Mouse (Mus musculus): ENCODE measurements at regions not wholly inside any gene's neighbourhood (a gene's known extent, or its start where the extent isn't known, plus 50 kb on each side); places are given as distances from the start of the nearest gene placed in this dataset.
"Not testable (repeated sequence)": the region's sequence is repeated elsewhere in the genome, so short reads cannot be mapped to it uniquely, and the experiment has no call there.

- Histone ChIP-seq H3K27ac (no peak overlapping the region), H3K9me3 (no peaks in the 10 kb centered on the region), H3K27me3 (no peaks in the 10 kb centered on the region), H3K9ac (no peak overlapping the region), H3K4me3 (no peak overlapping the region), H3K36me3 (no peaks in the 10 kb centered on the region), H3K4me2 (replicated peaks) (no peak overlapping the region), H3K4me1 (no peaks in the 10 kb centered on the region)
- 24% methylated on average over 12 of the region's 12 CpGs for WGBS
- no peak for ATAC-seq (ENCODE audit: insufficient number of reproducible peaks, insufficient read depth, low FRiP score, low TSS enrichment)
These were observed 142.7 kb upstream of the Gnai1 start for GRCm38 (mm10) chr5:18502831-18503230.

DNA sequence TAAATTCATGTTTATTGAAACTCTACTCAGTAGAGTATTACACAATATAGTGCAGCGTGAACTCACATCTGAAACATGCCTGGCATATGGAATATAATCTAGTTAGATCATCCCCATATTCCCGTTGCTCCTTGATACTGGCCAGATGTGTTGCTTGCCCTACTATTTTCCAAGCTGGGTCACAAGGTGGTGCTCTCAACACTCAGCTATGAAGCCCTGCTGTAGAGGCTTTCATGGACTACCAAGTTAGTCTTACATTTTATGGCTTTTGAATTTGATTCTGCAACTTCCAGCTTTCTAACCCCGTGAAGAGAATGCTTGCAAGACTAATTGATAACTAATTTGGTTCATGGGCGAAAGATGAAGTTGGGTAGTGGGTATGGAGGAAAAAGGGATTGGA lies 134.2 kb upstream of the Gnai1 start:
- no peak overlapping the region for H3K4me3 ChIP-seq
- H3K9ac ChIP-seq = no peak overlapping the region
- H3K36me3 ChIP-seq = no peaks in the 10 kb centered on the region
- WGBS = 67% methylated on average over 4 of the region's 4 CpGs
- H3K27me3 ChIP-seq = no peaks in the 10 kb centered on the region
- no peak for ATAC-seq (ENCODE audit: insufficient number of reproducible peaks, insufficient read depth, low FRiP score, low TSS enrichment)
- H3K4me2 ChIP-seq (replicated peaks) = no peak overlapping the region
- H3K9me3 ChIP-seq = no peaks in the 10 kb centered on the region
- H3K4me1 ChIP-seq = no peaks in the 10 kb centered on the region
- no peak overlapping the region for H3K27ac ChIP-seq

GRCm38 (mm10) chr5:18489709-18490108 lies 129.6 kb upstream of the Gnai1 start:
- H3K4me2 ChIP-seq (replicated peaks) = no peak overlapping the region
- H3K4me1 ChIP-seq = no peaks in the 10 kb centered on the region
- WGBS = 89% methylated on average over 3 of the region's 3 CpGs

GRCm38 (mm10) chr5:18487076-18487772 lies 127.1 kb upstream of the Gnai1 start:
- Histone ChIP-seq H3K4me3 (no peak overlapping the region), H3K27ac (no peak overlapping the region), H3K4me2 (replicated peaks) (no peak overlapping the region), H3K9ac (no peak overlapping the region), H3K9me3 (no peaks in the 10 kb centered on the region), H3K27me3 (no peaks in the 10 kb centered on the region), H3K4me1 (no peaks in the 10 kb centered on the region), H3K36me3 (no peaks in the 10 kb centered on the region)
- no peak for ATAC-seq (ENCODE audit: insufficient number of reproducible peaks, insufficient read depth, low FRiP score, low TSS enrichment)
- 53% methylated on average over 1 of the region's 1 CpGs for WGBS

More at GRCm38 (mm10) chr5:18489709-18490108, 129.6 kb upstream of the Gnai1 start:
- Histone ChIP-seq H3K4me3 (no peak overlapping the region), H3K9me3 (no peaks in the 10 kb centered on the region), H3K9ac (no peak overlapping the region), H3K36me3 (no peaks in the 10 kb centered on the region), H3K27ac (no peak overlapping the region), H3K27me3 (no peaks in the 10 kb centered on the region)
- no peak for ATAC-seq (ENCODE audit: insufficient number of reproducible peaks, insufficient read depth, low FRiP score, low TSS enrichment)

DNA sequence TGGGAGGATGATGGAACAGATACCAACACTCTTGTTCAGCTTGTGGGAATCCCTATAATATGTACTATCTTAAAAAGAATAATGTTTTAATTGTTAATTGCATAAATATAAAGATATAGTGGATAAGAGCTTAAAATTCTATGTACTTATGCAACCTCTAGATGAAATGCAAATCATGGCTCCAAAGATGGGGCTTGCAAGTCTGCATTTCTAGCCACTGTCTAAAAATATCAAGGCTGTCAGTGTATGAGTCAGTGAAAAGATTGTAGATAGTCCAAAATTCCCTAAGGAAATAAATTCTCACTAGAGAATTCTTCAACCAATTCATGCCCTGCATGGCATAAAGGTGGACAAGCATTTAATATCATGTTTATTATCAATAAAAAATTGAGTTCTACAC lies 124.2 kb upstream of the Gnai1 start:
- H3K9me3 ChIP-seq = no peaks in the 10 kb centered on the region
- no peak for ATAC-seq (ENCODE audit: insufficient number of reproducible peaks, insufficient read depth, low FRiP score, low TSS enrichment)
- H3K27ac ChIP-seq = no peak overlapping the region
- no peaks in the 10 kb centered on the region for H3K27me3 ChIP-seq
- H3K36me3 ChIP-seq = no peaks in the 10 kb centered on the region
- no peak overlapping the region for H3K9ac ChIP-seq
- H3K4me3 ChIP-seq = no peak overlapping the region
- no peak overlapping the region for H3K4me2 ChIP-seq (replicated peaks)
- H3K4me1 ChIP-seq = no peaks in the 10 kb centered on the region

GRCm38 (mm10) chr5:18478420-18478819 lies 118.3 kb upstream of the Gnai1 start:
- no peaks in the 10 kb centered on the region for H3K27me3 ChIP-seq
- H3K9me3 ChIP-seq = no peaks in the 10 kb centered on the region
- no peak for ATAC-seq (ENCODE audit: insufficient number of reproducible peaks, insufficient read depth, low FRiP score, low TSS enrichment)
- no peak overlapping the region for H3K27ac ChIP-seq
- 82% methylated on average over 7 of the region's 7 CpGs for WGBS
- H3K4me1 ChIP-seq = no peaks in the 10 kb centered on the region
- H3K4me3 ChIP-seq = no peak overlapping the region
- no peak overlapping the region for H3K9ac ChIP-seq
- no peak overlapping the region for H3K4me2 ChIP-seq (replicated peaks)
- no peaks in the 10 kb centered on the region for H3K36me3 ChIP-seq

- H3K27me3 ChIP-seq = no peaks in the 10 kb centered on the region
- H3K4me1 ChIP-seq = no peaks in the 10 kb centered on the region
- H3K9ac ChIP-seq = no peak overlapping the region
- no peak overlapping the region for H3K4me2 ChIP-seq (replicated peaks)
- no peak for ATAC-seq (ENCODE audit: insufficient number of reproducible peaks, insufficient read depth, low FRiP score, low TSS enrichment)
- H3K4me3 ChIP-seq = no peak overlapping the region
- H3K27ac ChIP-seq = no peak overlapping the region
- WGBS = 88% methylated on average over 6 of the region's 6 CpGs
- H3K9me3 ChIP-seq = no peaks in the 10 kb centered on the region
- no peaks in the 10 kb centered on the region for H3K36me3 ChIP-seq
These were observed 117.3 kb upstream of the Gnai1 start for GRCm38 (mm10) chr5:18477372-18478017.

DNA sequence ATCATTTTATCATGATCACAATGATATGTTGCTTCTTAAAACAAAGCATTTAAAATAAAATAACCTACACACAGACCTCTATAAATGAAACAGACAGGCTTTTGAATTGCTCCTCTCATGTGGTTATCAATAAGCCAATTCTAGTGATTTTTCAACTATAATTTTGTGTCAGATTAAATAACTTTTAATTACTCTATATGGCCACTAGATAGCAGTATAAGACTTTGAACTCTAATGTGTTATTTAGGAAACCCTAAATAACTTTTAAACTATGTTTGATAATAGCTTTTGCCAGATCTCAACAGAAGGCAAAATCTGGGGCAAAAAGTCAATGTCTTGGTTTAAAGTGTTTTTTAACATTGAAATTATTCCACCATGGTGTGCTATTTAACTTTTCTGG lies 112.0 kb upstream of the Gnai1 start:
- no peak for ATAC-seq (ENCODE audit: insufficient number of reproducible peaks, insufficient read depth, low FRiP score, low TSS enrichment)
- no peak overlapping the region for H3K27ac ChIP-seq
- H3K4me2 ChIP-seq (replicated peaks) = no peak overlapping the region
- H3K9ac ChIP-seq = no peak overlapping the region
- H3K36me3 ChIP-seq = no peaks in the 10 kb centered on the region
- H3K4me1 ChIP-seq = no peaks in the 10 kb centered on the region
- H3K27me3 ChIP-seq = no peaks in the 10 kb centered on the region
- H3K4me3 ChIP-seq = no peak overlapping the region
- no peaks in the 10 kb centered on the region for H3K9me3 ChIP-seq

GRCm38 (mm10) chr5:18457771-18458170 lies 97.6 kb upstream of the Gnai1 start:
- no peaks in the 10 kb centered on the region for H3K27me3 ChIP-seq
- no peaks in the 10 kb centered on the region for H3K4me1 ChIP-seq
- no peaks in the 10 kb centered on the region for H3K9me3 ChIP-seq
- H3K27ac ChIP-seq = no peak overlapping the region
- WGBS = 82% methylated on average over 1 of the region's 1 CpGs
- H3K4me3 ChIP-seq = no peak overlapping the region
- ATAC-seq (ENCODE audit: insufficient number of reproducible peaks, insufficient read depth, low FRiP score, low TSS enrichment) = no peak
- H3K9ac ChIP-seq = no peak overlapping the region
- H3K36me3 ChIP-seq = no peaks in the 10 kb centered on the region
- H3K4me2 ChIP-seq (replicated peaks) = no peak overlapping the region

- Histone ChIP-seq H3K36me3 (no peaks in the 10 kb centered on the region), H3K9me3 (no peaks in the 10 kb centered on the region), H3K4me2 (replicated peaks) (no peak overlapping the region), H3K4me3 (no peak overlapping the region), H3K27me3 (no peaks in the 10 kb centered on the region), H3K9ac (no peak overlapping the region), H3K4me1 (no peaks in the 10 kb centered on the region), H3K27ac (no peak overlapping the region)
- WGBS = 74% methylated on average over 1 of the region's 1 CpGs
- no peak for ATAC-seq (ENCODE audit: insufficient number of reproducible peaks, insufficient read depth, low FRiP score, low TSS enrichment)
These were observed 96.0 kb upstream of the Gnai1 start for GRCm38 (mm10) chr5:18456196-18456595.

- H3K27me3 ChIP-seq; ATAC-seq (ENCODE audit: insufficient number of reproducible peaks, insufficient read depth, low FRiP score, low TSS enrichment); H3K4me2 ChIP-seq (replicated peaks); H3K4me3 ChIP-seq; H3K4me1 ChIP-seq; H3K9ac ChIP-seq; H3K27ac ChIP-seq; H3K36me3 ChIP-seq; H3K9me3 ChIP-seq: not testable (repeated sequence)
- WGBS = 71% methylated on average over 6 of the region's 6 CpGs
These were observed 93.0 kb upstream of the Gnai1 start for GRCm38 (mm10) chr5:18452871-18453757.

GRCm38 (mm10) chr5:18449261-18449660 lies 89.1 kb upstream of the Gnai1 start:
- Histone ChIP-seq H3K9me3 (no peaks in the 10 kb centered on the region), H3K27me3 (no peaks in the 10 kb centered on the region), H3K9ac (no peak overlapping the region), H3K4me1 (no peaks in the 10 kb centered on the region), H3K36me3 (no peaks in the 10 kb centered on the region), H3K4me3 (no peak overlapping the region), H3K4me2 (replicated peaks) (no peak overlapping the region), H3K27ac (no peak overlapping the region)
- WGBS = 84% methylated on average over 3 of the region's 3 CpGs
- no peak for ATAC-seq (ENCODE audit: insufficient number of reproducible peaks, insufficient read depth, low FRiP score, low TSS enrichment)

Measured in embryonic facial prominence, embryonic 12.5 days (tissue).